Mouse (Mus musculus) heart, embryonic 12.5 days (tissue): ENCODE results near the gene Tuba4a. TPM values are rescaled to one million over a fixed set of nuclear protein-coding genes. Genes with fewer than 3 reads are reported as not detected.

Experiments
- ATAC-seq: fragments of 200-750 bp; cut with Nextera tagmentation; 2 replicates; pipeline ENCODE4 v1.8.0; 2017; ENCODE audit warnings: moderate TSS enrichment, moderate library complexity; ENCODE audit not compliant: insufficient number of reproducible peaks, low FRiP score
- H3K27ac ChIP-seq: fragments of 300-500 bp; sonication (generic); 2 replicates; pipeline ENCODE4 v1.5.1; 2016; ENCODE audit warnings: mild to moderate bottlenecking, moderate library complexity; ENCODE audit not compliant: poor library complexity, severe bottlenecking
- H3K27me3 ChIP-seq: fragments of 300-500 bp; sonication (generic); replicated peaks from 2 replicates; pipeline ENCODE4 v1.6.1; 2016; ENCODE audit warnings: mild to moderate bottlenecking, moderate library complexity
- H3K36me3 ChIP-seq: fragments of 300-500 bp; sonication (generic); 2 replicates; pipeline ENCODE4 v1.6.1; 2016; ENCODE audit warnings: mild to moderate bottlenecking, moderate library complexity
- H3K4me1 ChIP-seq: fragments of 300-500 bp; sonication (generic); replicated peaks from 2 replicates; pipeline ENCODE4 v1.6.1; 2016; ENCODE audit warnings: mild to moderate bottlenecking
- H3K4me2 ChIP-seq: fragments of 300-500 bp; sonication (generic); 2 replicates; pipeline ENCODE4 v1.6.1; 2016; ENCODE audit warnings: mild to moderate bottlenecking, moderate library complexity
- H3K4me3 ChIP-seq: fragments of 300-500 bp; sonication (generic); 2 replicates; pipeline ENCODE4 v1.5.1; 2016; ENCODE audit warnings: mild to moderate bottlenecking
- H3K9ac ChIP-seq: fragments of 300-500 bp; sonication (generic); 2 replicates; pipeline ENCODE4 v1.6.1; 2016; ENCODE audit warnings: mild to moderate bottlenecking, moderate library complexity
- H3K9me3 ChIP-seq: fragments of 300-500 bp; sonication (generic); replicated peaks from 2 replicates; pipeline ENCODE4 v1.6.1; 2016; ENCODE audit warnings: mild to moderate bottlenecking, moderate library complexity
- WGBS: fragments of 180-500 bp; shearing (Covaris S2); methylation state at CpG from one replicate; pipeline ENCODE4 v1.1.7; 2016; 5-methylcytosine and 5-hydroxymethylcytosine counted together
- polyA plus RNA-seq: library from polyadenylated mRNA; unstranded; fragments of >200 nt; fragmentation: Nextera tagmentation; extraction: Ambion mirVana; gene quantifications from 2 replicates; pipeline ENCODE4 v1.2.1, GENCODE M21; 2016

Tuba4a gene
- polyA plus RNA-seq: 34.1 and 38.0 TPM in 2 replicates

GRCm38 (mm10) chr1:75219531-75219930 is at the start of gene Tuba4a:
Gene Tuba4a, minus strand, starts transcription at chr1:75219865.
- H3K9ac ChIP-seq: peak within 1 kb of the TSS; percentile 70
- peaks cover 20% of the 10 kb centered on the region for H3K4me1 ChIP-seq
- H3K27me3 ChIP-seq: peaks cover 67% of the 10 kb centered on the region
- peak; percentile 18 for ATAC-seq
- H3K36me3 ChIP-seq: peaks cover 17% of the 10 kb centered on the region
- H3K4me3 ChIP-seq: peak within 1 kb of the TSS; percentile 66
- peak within 1 kb of the TSS; percentile 49; the same call in 1 of the 2 replicates for H3K27ac ChIP-seq
- 1% methylated on average over 34 of the region's 34 CpGs for WGBS
- H3K4me2 ChIP-seq: peak within 1 kb of the TSS; percentile 99
- no peaks in the 10 kb centered on the region for H3K9me3 ChIP-seq

DNA sequence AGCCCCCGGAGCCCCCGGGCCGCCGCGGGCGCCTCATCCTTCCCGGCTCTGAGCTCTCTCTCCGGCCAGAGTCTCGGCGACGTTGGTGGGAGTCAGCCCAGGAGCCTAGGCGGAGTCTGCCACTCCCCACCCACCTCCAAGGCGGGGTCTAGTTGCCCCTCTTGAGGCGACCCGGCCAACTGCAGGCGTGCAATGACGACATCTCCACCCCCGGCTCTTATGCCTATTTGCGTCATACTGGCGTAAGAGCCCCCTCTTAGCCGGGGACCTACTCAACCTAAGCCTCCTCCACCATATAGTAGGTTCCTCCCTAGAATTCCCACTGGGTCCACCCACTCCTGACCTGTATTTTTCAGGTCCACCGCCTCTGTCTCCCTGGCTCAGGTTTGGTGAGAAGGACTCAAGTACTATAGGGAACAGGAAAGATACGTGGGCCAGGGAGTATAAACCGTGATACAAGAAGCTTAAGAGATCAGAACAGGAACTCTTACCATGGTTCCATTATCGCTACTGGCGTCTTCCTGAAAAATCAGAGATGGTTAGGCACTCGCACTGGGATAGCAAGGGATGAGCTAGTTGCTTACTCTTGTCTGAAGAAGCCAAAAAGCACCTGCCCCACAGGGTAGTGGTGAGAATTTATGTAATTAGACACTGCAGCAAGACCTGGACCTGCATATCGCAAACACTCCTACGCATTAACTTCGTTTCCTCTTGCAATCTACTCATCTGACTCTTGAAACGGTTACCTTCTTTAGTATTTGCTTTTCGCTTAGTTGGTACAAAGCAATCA is 44.6 kb upstream of the Tuba4a start, which contains the start of gene Ptprn:
Gene Ptprn, minus strand, starts transcription at position 412 of the 790 bp plus-strand sequence.
- H3K27me3 ChIP-seq: peaks cover 66% of the 10 kb centered on the region
- no peak within 1 kb of the TSS for H3K9ac ChIP-seq
- WGBS: 11% methylated on average over 32 of the region's 32 CpGs
- peak within 1 kb of the TSS; percentile 37 for H3K4me2 ChIP-seq
- H3K4me3 ChIP-seq: peak within 1 kb of the TSS; percentile 30
- no peaks in the 10 kb centered on the region for H3K9me3 ChIP-seq
- H3K4me1 ChIP-seq: peaks cover 5% of the 10 kb centered on the region
- H3K36me3 ChIP-seq: no peaks in the 10 kb centered on the region
- peak; percentile 51; the same call in 1 of the 2 replicates for ATAC-seq
- H3K27ac ChIP-seq: no peak within 1 kb of the TSS

GRCm38 (mm10) chr1:75262969-75263951 is 43.6 kb upstream of the Tuba4a start:
- H3K27me3 ChIP-seq: peaks cover 60% of the 10 kb centered on the region
- H3K4me3 ChIP-seq: peak overlapping the region; percentile 30
- peak overlapping the region; percentile 37 for H3K4me2 ChIP-seq
- 2% methylated on average over 40 of the region's 40 CpGs for WGBS
- peaks cover 5% of the 10 kb centered on the region for H3K4me1 ChIP-seq
- ATAC-seq: 0 out of 2 replicates have a peak, but pooled peaks have one; percentile 33
- H3K27ac ChIP-seq: no peak overlapping the region
- H3K36me3 ChIP-seq: no peaks in the 10 kb centered on the region
- no peak overlapping the region for H3K9ac ChIP-seq
- no peaks in the 10 kb centered on the region for H3K9me3 ChIP-seq

DNA sequence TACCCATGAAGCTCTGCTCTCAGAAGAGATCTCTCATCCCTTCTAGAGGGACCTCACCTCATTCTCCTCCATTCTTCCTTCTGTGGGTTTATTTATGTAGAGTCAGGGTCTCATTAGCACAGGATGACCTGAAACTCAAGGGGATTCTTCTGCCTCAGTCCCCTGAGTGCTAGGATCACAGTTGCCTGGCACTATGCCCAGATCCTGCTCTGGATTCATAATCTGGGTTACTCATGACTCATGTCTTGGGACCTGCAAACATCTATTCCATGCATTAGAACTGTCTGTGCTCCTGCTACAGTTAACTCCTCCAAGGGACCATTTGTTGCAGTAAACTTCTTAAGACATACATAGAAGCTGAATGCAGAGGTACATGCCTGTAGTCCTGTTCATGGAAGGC is 41.6 kb upstream of the Tuba4a start:
- no peaks in the 10 kb centered on the region for H3K9me3 ChIP-seq

GRCm38 (mm10) chr1:75255516-75256046 is 35.9 kb upstream of the Tuba4a start:
- Histone ChIP-seq H3K9me3 (no peaks in the 10 kb centered on the region), H3K36me3 (no peaks in the 10 kb centered on the region), H3K4me3 (no peak overlapping the region), H3K4me1 (peaks cover 7% of the 10 kb centered on the region; the same call in 1 of the 2 replicates), H3K4me2 (no peak overlapping the region), H3K27me3 (peaks cover 30% of the 10 kb centered on the region), H3K27ac (no peak overlapping the region), H3K9ac (no peak overlapping the region)
- ATAC-seq: no peak
- WGBS: 60% methylated on average over 10 of the region's 10 CpGs

More for the DNA sequence above, 41.6 kb upstream of the Tuba4a start:
- Histone ChIP-seq H3K4me1 (peaks cover 5% of the 10 kb centered on the region), H3K36me3 (no peaks in the 10 kb centered on the region), H3K4me3 (no peak overlapping the region), H3K27me3 (peaks cover 59% of the 10 kb centered on the region), H3K27ac (no peak overlapping the region), H3K9ac (no peak overlapping the region), H3K4me2 (no peak overlapping the region)
- ATAC-seq: no peak

- 72% methylated on average over 8 of the region's 8 CpGs for WGBS
- Histone ChIP-seq H3K9me3 (no peaks in the 10 kb centered on the region), H3K4me1 (peaks cover 8% of the 10 kb centered on the region; the same call in 1 of the 2 replicates), H3K36me3 (no peaks in the 10 kb centered on the region), H3K27ac (no peak overlapping the region), H3K4me3 (no peak overlapping the region), H3K4me2 (no peak overlapping the region), H3K27me3 (peaks cover 30% of the 10 kb centered on the region), H3K9ac (no peak overlapping the region)
- ATAC-seq: no peak
These were observed 35.0 kb upstream of the Tuba4a start for GRCm38 (mm10) chr1:75254625-75255013.

- Histone ChIP-seq H3K4me2 (no peak overlapping the region), H3K27ac (no peak overlapping the region), H3K4me3 (no peak overlapping the region), H3K9ac (no peak overlapping the region), H3K27me3 (peaks cover 30% of the 10 kb centered on the region), H3K36me3 (no peaks in the 10 kb centered on the region), H3K9me3 (no peaks in the 10 kb centered on the region), H3K4me1 (peaks cover 12% of the 10 kb centered on the region)
- no peak for ATAC-seq
- WGBS: 60% methylated on average over 16 of the region's 16 CpGs
These were observed 34.4 kb upstream of the Tuba4a start for GRCm38 (mm10) chr1:75253849-75254624.

GRCm38 (mm10) chr1:75253029-75253428 is 33.4 kb upstream of the Tuba4a start:
- H3K4me3 ChIP-seq: no peak overlapping the region
- H3K9me3 ChIP-seq: no peaks in the 10 kb centered on the region
- H3K4me1 ChIP-seq: peaks cover 19% of the 10 kb centered on the region
- H3K9ac ChIP-seq: no peak overlapping the region
- ATAC-seq: no peak
- H3K27me3 ChIP-seq: peaks cover 26% of the 10 kb centered on the region
- 59% methylated on average over 16 of the region's 16 CpGs for WGBS
- H3K4me2 ChIP-seq: no peak overlapping the region
- no peak overlapping the region for H3K27ac ChIP-seq
- H3K36me3 ChIP-seq: no peaks in the 10 kb centered on the region

DNA sequence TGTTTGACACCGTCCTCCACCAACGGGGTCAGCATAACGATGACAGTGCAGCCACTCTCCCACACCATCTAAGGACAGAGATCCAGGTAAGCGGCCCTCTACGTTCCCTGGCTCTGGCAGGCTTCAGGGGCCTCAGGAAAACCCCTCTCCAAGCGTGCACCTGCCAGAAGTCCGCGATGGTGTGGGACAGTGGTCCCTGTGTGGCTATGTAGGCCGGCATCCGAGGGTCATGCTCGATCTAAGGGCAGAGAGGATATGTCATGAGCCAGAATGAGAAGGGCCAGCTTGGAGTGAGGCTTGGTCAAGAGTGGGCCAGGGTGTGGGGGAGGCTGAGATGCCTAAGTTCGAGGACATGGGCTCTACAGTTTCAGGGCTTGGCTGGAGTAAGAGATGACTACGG is 32.6 kb upstream of the Tuba4a start:
- Histone ChIP-seq H3K36me3 (no peaks in the 10 kb centered on the region), H3K4me2 (no peak overlapping the region), H3K9ac (no peak overlapping the region), H3K4me1 (peaks cover 26% of the 10 kb centered on the region), H3K27ac (no peak overlapping the region), H3K4me3 (no peak overlapping the region), H3K27me3 (peaks cover 23% of the 10 kb centered on the region), H3K9me3 (no peaks in the 10 kb centered on the region)
- no peak for ATAC-seq
- WGBS: 60% methylated on average over 13 of the region's 13 CpGs
